ENCODE assay signal across 14 mouse cellular contexts in genomic region chr5:144897881-144898280, GRCm38 (mm10).
DNase-seq lines count a peak whose midpoint lies in the region; ATAC-seq and TF ChIP-seq lines count a peak whose summit lies in the region.
"Had no signal": no experiment of that assay in that cellular context is flagged by ENCODE, and none has a peak within 500 bp of the region (broad histone marks: within the 10 kb centered on the region; RNA-seq: fewer than 3 reads in every experiment).

No protein-coding gene starts in this region.

- H3K4me2 ChIP-seq in forebrain, embryonic 12.5 days = no peak overlapping the region
- H3K4me2 ChIP-seq in forebrain, embryonic 15.5 days (replicated peaks) = no peak overlapping the region
- no peak overlapping the region for H3K4me2 ChIP-seq in hindbrain, embryonic 11.5 days (replicated peaks; ENCODE audit: low read depth, low read length)
- H3K4me2 ChIP-seq in hindbrain, embryonic 12.5 days (replicated peaks) = no peak overlapping the region
- H3K4me2 ChIP-seq in forebrain, embryonic 14.5 days (ENCODE audit: low read length) = no peak overlapping the region
- H3K4me2 ChIP-seq: hindbrain, embryonic 15.5 days had no signal

- WGBS in forebrain, embryonic 12.5 days = 6% methylated on average over 7 of the region's 7 CpGs
- 15% methylated on average over 7 of the region's 7 CpGs for WGBS in forebrain, embryonic 15.5 days
- WGBS in hindbrain, embryonic 11.5 days = 27% methylated on average over 7 of the region's 7 CpGs
- WGBS in hindbrain, embryonic 12.5 days = 25% methylated on average over 7 of the region's 7 CpGs
- 13% methylated on average over 7 of the region's 7 CpGs for WGBS in forebrain, embryonic 14.5 days

- CTCF ChIA-PET in Patski (lab: Charles Lee) = interaction anchor here (0.9 to 1.6 kb wide), 7 partner anchors 8 to 83 kb away, joined by 3 to 7 read pairs (median 4); no protein-coding TSS in a partner anchor

- POLR2A ChIA-PET in Patski (lab: Charles Lee) = interaction anchor here (1.1 to 2.5 kb wide), 3 partner anchors 8 to 23 kb away, joined by 3 to 9 read pairs (median 3); no protein-coding TSS in a partner anchor

- peak; percentile 75 for ATAC-seq in forebrain, embryonic 12.5 days (ENCODE audit: low FRiP score)
- ATAC-seq in forebrain, embryonic 15.5 days (replicated peaks) = no peak
- peak; percentile 45; the same call in 1 of the 2 replicates for ATAC-seq in hindbrain, embryonic 11.5 days (ENCODE audit: low FRiP score)
- ATAC-seq in hindbrain, embryonic 12.5 days (ENCODE audit: low FRiP score) = no peak
- peak; percentile 8 for ATAC-seq in Patski
- peak; percentile 26; the same call in 1 of the 2 replicates for ATAC-seq in forebrain, embryonic 14.5 days

- peak; percentile 33 for DNase-seq in hindbrain, embryonic 11.5 days (ENCODE audit: low spot score)
- DNase-seq in Patski (ENCODE audit: low read depth, low spot score) = no peak
- no peak for DNase-seq in forebrain, embryonic 14.5 days (ENCODE audit: low spot score)
- DNase-seq in urinary bladder, adult 2 months (ENCODE audit: low spot score) = no peak
- DNase-seq in cerebellum, adult 18-20 months = no peak
- DNase-seq: adrenal gland, adult 8-10 months; cerebellum, adult 8-10 months; kidney, adult 9 months; lung, postnatal 10 days had no signal

- no peaks in the 10 kb centered on the region for H3K27me3 ChIP-seq in forebrain, embryonic 12.5 days
- H3K27me3 ChIP-seq in forebrain, embryonic 15.5 days = no peaks in the 10 kb centered on the region
- H3K27me3 ChIP-seq in hindbrain, embryonic 11.5 days (ENCODE audit: control insufficient read depth, insufficient read depth, low read length) = no peaks in the 10 kb centered on the region
- H3K27me3 ChIP-seq in hindbrain, embryonic 12.5 days = no peaks in the 10 kb centered on the region
- H3K27me3 ChIP-seq in Patski = no peaks in the 10 kb centered on the region
- no peaks in the 10 kb centered on the region for H3K27me3 ChIP-seq in forebrain, embryonic 14.5 days (replicated peaks; ENCODE audit: control insufficient read depth, insufficient read depth, low read length)
- H3K27me3 ChIP-seq: hindbrain, embryonic 15.5 days had no signal

- in situ Hi-C loops in Patski (cut with MboI; ENCODE audit: low pct_unique_long_range_greater_than_20kb) = no loop called here

- H3K4me3 ChIP-seq in forebrain, embryonic 12.5 days (replicated peaks) = no peak overlapping the region
- H3K4me3 ChIP-seq in forebrain, embryonic 15.5 days = no peak overlapping the region
- H3K4me3 ChIP-seq in hindbrain, embryonic 11.5 days (ENCODE audit: low read depth, low read length) = no peak overlapping the region
- H3K4me3 ChIP-seq in hindbrain, embryonic 12.5 days = no peak overlapping the region
- no peak overlapping the region for H3K4me3 ChIP-seq in forebrain, embryonic 14.5 days (ENCODE audit: low read depth, low read length)
- H3K4me3 ChIP-seq: hindbrain, embryonic 15.5 days had no signal

- H3K4me1 ChIP-seq in forebrain, embryonic 12.5 days = peaks cover 18% of the 10 kb centered on the region
- no peaks in the 10 kb centered on the region for H3K4me1 ChIP-seq in forebrain, embryonic 15.5 days
- peaks cover 2% of the 10 kb centered on the region; the same call in 1 of the 2 replicates for H3K4me1 ChIP-seq in hindbrain, embryonic 11.5 days (replicated peaks; ENCODE audit: control insufficient read depth, insufficient read depth, low read length)
- peaks cover 29% of the 10 kb centered on the region for H3K4me1 ChIP-seq in hindbrain, embryonic 12.5 days
- H3K4me1 ChIP-seq in forebrain, embryonic 14.5 days (ENCODE audit: control insufficient read depth, insufficient read depth, low read length) = no peaks in the 10 kb centered on the region
- H3K4me1 ChIP-seq: hindbrain, embryonic 15.5 days had no signal

- no peak for TF ChIP-seq CTCF in Patski (IDR thresholded peaks at IDR 0.05)

- H3K27ac ChIP-seq in forebrain, embryonic 12.5 days = peak overlapping the region; percentile 33
- H3K27ac ChIP-seq in forebrain, embryonic 15.5 days (replicated peaks) = no peak overlapping the region
- H3K27ac ChIP-seq in hindbrain, embryonic 11.5 days (ENCODE audit: low read depth, low read length) = 0 out of 2 replicates have a peak overlapping the region, but pooled peaks have one; percentile 11
- no peak overlapping the region; the same call in 1 of the 2 replicates for H3K27ac ChIP-seq in hindbrain, embryonic 12.5 days
- H3K27ac ChIP-seq in forebrain, embryonic 14.5 days (ENCODE audit: low read depth, low read length) = 0 out of 2 replicates have a peak overlapping the region, but pooled peaks have one; percentile 21
- H3K27ac ChIP-seq: hindbrain, embryonic 15.5 days; liver, embryonic 14.5 days had no signal

- H3K36me3 ChIP-seq in forebrain, embryonic 12.5 days (replicated peaks) = peaks cover 39% of the 10 kb centered on the region
- peaks cover 32% of the 10 kb centered on the region for H3K36me3 ChIP-seq in forebrain, embryonic 15.5 days
- H3K36me3 ChIP-seq in hindbrain, embryonic 11.5 days (ENCODE audit: control insufficient read depth, insufficient read depth, low read length) = 0 out of 2 replicates have a peak, but pooled peaks cover 5% of the 10 kb centered on the region
- H3K36me3 ChIP-seq in hindbrain, embryonic 12.5 days = peaks cover 58% of the 10 kb centered on the region
- peaks cover 36% of the 10 kb centered on the region for H3K36me3 ChIP-seq in forebrain, embryonic 14.5 days (ENCODE audit: control insufficient read depth, insufficient read depth, low read length)

- H3K9me3 ChIP-seq in forebrain, embryonic 12.5 days = no peaks in the 10 kb centered on the region
- H3K9me3 ChIP-seq in forebrain, embryonic 15.5 days = no peaks in the 10 kb centered on the region
- H3K9me3 ChIP-seq in hindbrain, embryonic 11.5 days (ENCODE audit: control insufficient read depth, low read length) = no peaks in the 10 kb centered on the region
- H3K9me3 ChIP-seq in hindbrain, embryonic 12.5 days (replicated peaks) = no peaks in the 10 kb centered on the region
- H3K9me3 ChIP-seq in forebrain, embryonic 14.5 days (replicated peaks; ENCODE audit: control insufficient read depth, low read length) = no peaks in the 10 kb centered on the region
- H3K9me3 ChIP-seq: hindbrain, embryonic 15.5 days had no signal

- H3K9ac ChIP-seq in forebrain, embryonic 12.5 days = no peak overlapping the region
- H3K9ac ChIP-seq in forebrain, embryonic 15.5 days (replicated peaks) = no peak overlapping the region
- no peak overlapping the region for H3K9ac ChIP-seq in hindbrain, embryonic 11.5 days (ENCODE audit: low read depth, low read length)
- no peak overlapping the region for H3K9ac ChIP-seq in hindbrain, embryonic 12.5 days
- no peak overlapping the region for H3K9ac ChIP-seq in forebrain, embryonic 14.5 days (ENCODE audit: low read length)
- H3K9ac ChIP-seq: hindbrain, embryonic 15.5 days; liver, embryonic 14.5 days had no signal

Comparison
In these comparisons a context has a peak if more than half of its experiments do, and no peak if none do; other contexts are left out.
1. ATAC-seq: peak in forebrain, embryonic 12.5 days (single experiment), hindbrain, embryonic 11.5 days (single experiment), Patski (single experiment) and forebrain, embryonic 14.5 days (single experiment); none in forebrain, embryonic 15.5 days (single experiment) and hindbrain, embryonic 12.5 days (single experiment).
2. H3K27ac ChIP-seq: peak in forebrain, embryonic 12.5 days (single experiment), hindbrain, embryonic 11.5 days (single experiment) and forebrain, embryonic 14.5 days (single experiment); none in forebrain, embryonic 15.5 days (single experiment) and hindbrain, embryonic 12.5 days (single experiment).